Mouse (Mus musculus): ENCODE measurements around the gene Cacna1a.

The Cacna1a gene

GRCm38 (mm10) chr8:84413886-84414851, 25.9 kb downstream of the Cacna1a start:
- peak; percentile 84 for DNase-seq (ENCODE audit: low read depth, low spot score)

- no peak for DNase-seq (ENCODE audit: low read depth, low spot score)
These were observed 26.7 kb downstream of the Cacna1a start for GRCm38 (mm10) chr8:84414918-84415317.

GRCm38 (mm10) chr8:84415378-84415898, 27.2 kb downstream of the Cacna1a start:
- DNase-seq (ENCODE audit: low read depth, low spot score), result peak; percentile 44

- DNase-seq (ENCODE audit: low read depth, low spot score), result peak; percentile 27
These were observed 27.8 kb downstream of the Cacna1a start for GRCm38 (mm10) chr8:84416041-84416440.

- no peak for DNase-seq (ENCODE audit: low read depth, low spot score)
These were observed 28.7 kb downstream of the Cacna1a start for GRCm38 (mm10) chr8:84416915-84417314.

GRCm38 (mm10) chr8:84417840-84418239, 29.6 kb downstream of the Cacna1a start:
- DNase-seq (ENCODE audit: low read depth, low spot score), result peak; percentile 63

- DNase-seq (ENCODE audit: low read depth, low spot score), result peak; percentile 78
These were observed 36.2 kb downstream of the Cacna1a start for GRCm38 (mm10) chr8:84424426-84424825.

- no peak for DNase-seq (ENCODE audit: low read depth, low spot score)
These were observed 37.8 kb downstream of the Cacna1a start for GRCm38 (mm10) chr8:84426087-84426486.

- no peak for DNase-seq (ENCODE audit: low read depth, low spot score)
These were observed 38.3 kb downstream of the Cacna1a start for GRCm38 (mm10) chr8:84426582-84426981.

- no peak for DNase-seq (ENCODE audit: low read depth, low spot score)
These were observed 39.8 kb downstream of the Cacna1a start for GRCm38 (mm10) chr8:84428034-84428433.

- peak; percentile 92 for DNase-seq (ENCODE audit: low read depth, low spot score)
These were observed 40.8 kb downstream of the Cacna1a start for GRCm38 (mm10) chr8:84429014-84429413.

- DNase-seq (ENCODE audit: low read depth, low spot score), result peak; percentile 84
These were observed 41.3 kb downstream of the Cacna1a start for GRCm38 (mm10) chr8:84429492-84429891.

GRCm38 (mm10) chr8:84435370-84435769, 47.1 kb downstream of the Cacna1a start:
- no peak for DNase-seq (ENCODE audit: low read depth, low spot score)

- no peak for DNase-seq (ENCODE audit: low read depth, low spot score)
These were observed 51.6 kb downstream of the Cacna1a start for GRCm38 (mm10) chr8:84439813-84440212.

GRCm38 (mm10) chr8:84442043-84442442, 53.8 kb downstream of the Cacna1a start:
- DNase-seq (ENCODE audit: low read depth, low spot score), result peak; percentile 30

GRCm38 (mm10) chr8:84446571-84446991, 58.3 kb downstream of the Cacna1a start:
- DNase-seq (ENCODE audit: low read depth, low spot score), result no peak

GRCm38 (mm10) chr8:84454532-84454931, 66.3 kb downstream of the Cacna1a start:
- DNase-seq (ENCODE audit: low read depth, low spot score), result peak; percentile 68

GRCm38 (mm10) chr8:84458853-84459252, 70.6 kb downstream of the Cacna1a start:
- DNase-seq (ENCODE audit: low read depth, low spot score), result no peak

GRCm38 (mm10) chr8:84459276-84459675, 71.0 kb downstream of the Cacna1a start:
- DNase-seq (ENCODE audit: low read depth, low spot score), result peak; percentile 73

GRCm38 (mm10) chr8:84460698-84461097, 72.5 kb downstream of the Cacna1a start:
- DNase-seq (ENCODE audit: low read depth, low spot score), result peak; percentile 45

GRCm38 (mm10) chr8:84466932-84467331, 78.7 kb downstream of the Cacna1a start:
- DNase-seq (ENCODE audit: low read depth, low spot score), result no peak

- no peak for DNase-seq (ENCODE audit: low read depth, low spot score)
These were observed 80.8 kb downstream of the Cacna1a start for GRCm38 (mm10) chr8:84469076-84469475.

Data from R1 (cell line).